Mouse (Mus musculus): Measurements from ENCODE around the gene Prr14l. TPM values are rescaled to one million over a fixed set of nuclear protein-coding genes. Genes with fewer than 3 reads are reported as not detected.
"Not testable (repeated sequence)": the region's sequence is repeated elsewhere in the genome, so short reads cannot be mapped to it uniquely, and the experiment has no call there.

Gene Prr14l
- total RNA-seq, 2 experiments from 2014 or later = 4.1 to 4.2 TPM

- DNase-seq (ENCODE audit: low spot score) = not testable (repeated sequence)
Observed at GRCm38 (mm10) chr5:32786454-32786853, 67.6 kb downstream of the Prr14l start.

GRCm38 (mm10) chr5:32785313-32785915, 68.6 kb downstream of the Prr14l start, which contains the start of gene Pisd:
Gene Pisd, minus strand, starts transcription at chr5:32785646.
- DNase-seq (ENCODE audit: low spot score) = peak; percentile 95

- DNase-seq (ENCODE audit: low spot score) = no peak
Observed at GRCm38 (mm10) chr5:32784726-32785125, 69.3 kb downstream of the Prr14l start.

- no peak for DNase-seq (ENCODE audit: low spot score)
Observed at GRCm38 (mm10) chr5:32781596-32781995, 72.5 kb downstream of the Prr14l start.

GRCm38 (mm10) chr5:32778168-32778567, 75.9 kb downstream of the Prr14l start:
- DNase-seq (ENCODE audit: low spot score) = no peak

- DNase-seq (ENCODE audit: low spot score) = no peak
Observed at GRCm38 (mm10) chr5:32772361-32772760, 81.7 kb downstream of the Prr14l start.

GRCm38 (mm10) chr5:32767636-32768373, 86.3 kb downstream of the Prr14l start:
- no peak for DNase-seq (ENCODE audit: low spot score)

- no peak for DNase-seq (ENCODE audit: low spot score)
Observed at GRCm38 (mm10) chr5:32767004-32767403, 87.1 kb downstream of the Prr14l start.

GRCm38 (mm10) chr5:32761566-32762140, 92.4 kb downstream of the Prr14l start:
- no peak for DNase-seq (ENCODE audit: low spot score)

- no peak for DNase-seq (ENCODE audit: low spot score)
Observed at GRCm38 (mm10) chr5:32760787-32761186, 93.3 kb downstream of the Prr14l start.

- DNase-seq (ENCODE audit: low spot score) = not testable (repeated sequence)
Observed at GRCm38 (mm10) chr5:32760352-32760751, 93.7 kb downstream of the Prr14l start.

GRCm38 (mm10) chr5:32759662-32760061, 94.4 kb downstream of the Prr14l start:
- DNase-seq (ENCODE audit: low spot score) = no peak

- no peak for DNase-seq (ENCODE audit: low spot score)
Observed at GRCm38 (mm10) chr5:32756141-32756540, 97.9 kb downstream of the Prr14l start.

- DNase-seq (ENCODE audit: low spot score) = no peak
Observed at GRCm38 (mm10) chr5:32751736-32752135, 102.3 kb downstream of the Prr14l start.

- DNase-seq (ENCODE audit: low spot score) = no peak
Observed at GRCm38 (mm10) chr5:32748936-32749335, 105.1 kb downstream of the Prr14l start.

- DNase-seq (ENCODE audit: low spot score) = peak; percentile 65
Observed at GRCm38 (mm10) chr5:32747650-32748375, 106.2 kb downstream of the Prr14l start.

- peak; percentile 87 for DNase-seq (ENCODE audit: low spot score)
Observed at GRCm38 (mm10) chr5:32745705-32746655, 108.1 kb downstream of the Prr14l start.

GRCm38 (mm10) chr5:32742149-32742548, 111.9 kb downstream of the Prr14l start:
- DNase-seq (ENCODE audit: low spot score) = no peak

- DNase-seq (ENCODE audit: low spot score) = not testable (repeated sequence)
Observed at GRCm38 (mm10) chr5:32741377-32741776, 112.7 kb downstream of the Prr14l start.

GRCm38 (mm10) chr5:32740850-32741249, 113.2 kb downstream of the Prr14l start:
- DNase-seq (ENCODE audit: low spot score) = not testable (repeated sequence)

GRCm38 (mm10) chr5:32740138-32740537, 113.9 kb downstream of the Prr14l start:
- no peak for DNase-seq (ENCODE audit: low spot score)
